Mouse (Mus musculus) neural tube, embryonic 13.5 days (tissue): ENCODE measurements around the gene Slc35e4. TPM values are rescaled to one million over a fixed set of nuclear protein-coding genes. Genes with fewer than 3 reads are reported as not detected.

ENCODE experiments used
- ATAC-seq: fragments of 200-750 bp; cut with Nextera tagmentation; 2 replicates; pipeline ENCODE4 v1.8.0; 2017; ENCODE audit warnings: low read depth, mild to moderate bottlenecking, moderate TSS enrichment, moderate library complexity
- H3K27ac ChIP-seq: fragments of 300-500 bp; sonication (generic); replicated peaks from 2 replicates; pipeline ENCODE4 v1.5.1; 2015; ENCODE audit warnings: moderate library complexity, mild to moderate bottlenecking, inconsistent platforms
- H3K27me3 ChIP-seq: fragments of 300-500 bp; sonication (generic); 2 replicates; pipeline ENCODE4 v1.6.1; 2015; ENCODE audit warnings: mild to moderate bottlenecking, inconsistent platforms
- H3K36me3 ChIP-seq: fragments of 300-500 bp; sonication (generic); 2 replicates; pipeline ENCODE4 v1.6.1; 2015; ENCODE audit warnings: mild to moderate bottlenecking, inconsistent platforms
- H3K4me1 ChIP-seq: fragments of 300-500 bp; sonication (generic); replicated peaks from 2 replicates; pipeline ENCODE4 v1.6.1; 2015; ENCODE audit warnings: inconsistent platforms
- H3K4me2 ChIP-seq: fragments of 300-500 bp; sonication (generic); 2 replicates; pipeline ENCODE4 v1.6.1; 2015; ENCODE audit warnings: inconsistent platforms, mild to moderate bottlenecking, moderate library complexity
- H3K4me3 ChIP-seq: fragments of 300-500 bp; sonication (generic); 2 replicates; pipeline ENCODE4 v1.5.1; 2015; ENCODE audit warnings: mild to moderate bottlenecking, inconsistent platforms
- H3K9ac ChIP-seq: fragments of 300-500 bp; sonication (generic); 2 replicates; pipeline ENCODE4 v1.6.1; 2015; ENCODE audit warnings: moderate library complexity, mild to moderate bottlenecking, inconsistent platforms
- H3K9me3 ChIP-seq: fragments of 300-500 bp; sonication (generic); 2 replicates; pipeline ENCODE4 v1.6.1; 2016; ENCODE audit warnings: inconsistent platforms
- WGBS: fragments of 180-500 bp; shearing (Covaris S2); methylation state at CpG from one replicate; pipeline ENCODE4 v1.1.7; 2015; 5-methylcytosine and 5-hydroxymethylcytosine counted together
- polyA plus RNA-seq: library from polyadenylated mRNA; unstranded; fragments of >200 nt; fragmentation: Nextera tagmentation; extraction: Ambion mirVana; gene quantifications from 2 replicates; pipeline ENCODE4 v1.2.1, GENCODE M21; 2015

Slc35e4 gene
- polyA plus RNA-seq, 1 experiment from 2014 or later: 13.3 TPM

DNA sequence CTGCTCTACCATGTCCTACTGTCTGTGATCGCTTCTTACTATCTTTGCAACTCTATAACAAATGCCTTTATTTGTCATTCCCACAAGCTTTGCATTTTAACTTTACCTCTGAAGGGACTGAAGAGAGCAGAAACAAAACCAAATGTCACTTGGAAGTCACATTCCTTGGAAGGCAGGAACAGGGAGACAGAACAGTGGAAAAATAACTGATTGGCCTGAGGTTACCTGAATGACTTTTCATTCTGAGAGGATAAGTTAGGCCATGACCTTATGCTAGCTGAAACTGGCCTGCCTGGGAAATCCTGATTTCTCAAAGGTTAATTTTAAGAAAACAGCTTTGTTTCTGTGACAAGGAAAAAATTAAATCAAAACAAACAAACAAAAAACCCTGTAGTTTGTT lies 18.5 kb downstream of the Slc35e4 start:
- H3K4me3 ChIP-seq: no peak overlapping the region
- H3K9me3 ChIP-seq: no peaks in the 10 kb centered on the region
- no peak overlapping the region for H3K4me2 ChIP-seq
- no peak for ATAC-seq
- 95% methylated on average over 1 of the region's 1 CpGs for WGBS
- peaks cover 24% of the 10 kb centered on the region for H3K4me1 ChIP-seq
- no peak overlapping the region for H3K9ac ChIP-seq
- H3K27me3 ChIP-seq: no peaks in the 10 kb centered on the region
- no peak overlapping the region for H3K27ac ChIP-seq
- H3K36me3 ChIP-seq: peaks cover 28% of the 10 kb centered on the region

DNA sequence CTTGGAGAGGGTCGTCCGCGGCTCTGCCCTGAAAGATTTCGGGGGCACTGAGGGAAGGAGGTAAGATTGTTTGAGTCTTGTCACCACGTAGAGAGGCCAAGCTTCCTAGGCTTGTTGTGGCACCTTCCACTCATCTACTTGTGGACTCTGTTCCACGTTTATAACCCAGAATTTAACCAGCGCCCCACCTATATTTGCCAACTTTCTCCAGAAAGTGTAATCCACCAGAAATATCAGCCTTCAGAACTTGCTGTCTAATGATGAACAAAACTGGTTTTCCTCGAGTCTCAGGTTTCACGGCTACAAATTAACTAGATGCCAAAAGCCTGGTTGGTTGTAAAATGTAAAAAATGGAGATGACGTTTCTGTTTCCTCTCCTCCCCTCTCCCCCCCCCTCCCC lies 19.0 kb downstream of the Slc35e4 start:
- WGBS: 3% methylated on average over 10 of the region's 10 CpGs
- no peaks in the 10 kb centered on the region for H3K27me3 ChIP-seq
- no peaks in the 10 kb centered on the region for H3K9me3 ChIP-seq
- peak overlapping the region; percentile 57 for H3K4me3 ChIP-seq
- H3K36me3 ChIP-seq: peaks cover 28% of the 10 kb centered on the region
- H3K4me2 ChIP-seq: peak overlapping the region; percentile 81
- peak overlapping the region; percentile 78 for H3K9ac ChIP-seq
- ATAC-seq: no peak; the same call in 1 of the 2 replicates
- peak overlapping the region; percentile 80 for H3K27ac ChIP-seq
- H3K4me1 ChIP-seq: peaks cover 24% of the 10 kb centered on the region

DNA sequence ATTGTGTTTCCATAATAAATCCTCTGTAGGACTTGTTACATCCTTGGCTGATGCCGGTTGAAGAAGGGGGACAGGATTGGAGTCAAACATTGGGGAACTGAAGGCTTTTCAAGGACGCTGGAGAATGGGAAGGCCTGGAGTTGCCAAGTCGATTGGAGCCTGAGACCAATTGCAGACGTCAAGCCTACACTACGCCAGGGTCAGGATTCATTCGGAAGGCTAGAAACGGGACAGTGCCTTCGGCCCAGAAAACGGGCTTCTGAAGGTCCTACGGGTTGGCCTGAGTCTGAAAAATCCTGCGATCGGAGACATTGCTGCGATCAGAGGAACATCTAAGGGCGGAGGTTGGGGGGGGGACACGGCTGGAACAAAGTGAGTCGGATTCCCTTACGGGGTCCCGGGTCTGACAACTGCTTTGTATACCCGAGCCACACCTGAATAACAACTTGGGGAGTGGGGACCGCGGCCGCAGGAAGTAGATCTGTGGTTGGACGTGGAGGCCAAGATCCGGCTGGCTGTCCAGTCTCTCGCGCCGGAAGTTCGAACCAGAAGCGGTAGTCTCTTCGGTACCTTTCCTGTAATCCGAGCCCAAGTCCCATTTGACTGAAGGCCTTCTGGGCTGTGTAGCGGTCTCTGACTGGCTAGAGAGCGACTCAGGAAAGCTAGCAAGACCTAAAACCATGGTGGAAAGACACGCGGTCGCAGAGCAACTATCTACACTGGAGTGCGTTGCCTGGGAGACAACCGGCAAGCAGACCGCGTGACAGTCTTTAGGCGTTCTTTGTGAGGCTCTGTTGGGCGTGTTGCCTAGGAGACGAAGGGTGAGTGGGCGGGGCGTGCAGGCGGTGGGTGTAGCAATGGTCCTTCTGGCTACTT lies 19.8 kb downstream of the Slc35e4 start, which contains the start of the genes 4921536K21Rik and Dusp18:
4921536K21Rik (minus strand) TSS at position 693 of the 876 bp plus-strand sequence.
Dusp18 (plus strand) TSS at position 835 of the 876 bp plus-strand sequence.
- no peaks in the 10 kb centered on the region for H3K27me3 ChIP-seq
- peak within 1 kb of the TSS; percentile 81 for H3K4me2 ChIP-seq
- 2% methylated on average over 46 of the region's 46 CpGs for WGBS
- no peaks in the 10 kb centered on the region for H3K9me3 ChIP-seq
- ATAC-seq: peak; percentile 99
- peaks cover 28% of the 10 kb centered on the region for H3K36me3 ChIP-seq
- H3K27ac ChIP-seq: peak within 1 kb of the TSS; percentile 80
- H3K4me1 ChIP-seq: peaks cover 24% of the 10 kb centered on the region
- peak within 1 kb of the TSS; percentile 57 for H3K4me3 ChIP-seq
- H3K9ac ChIP-seq: peak within 1 kb of the TSS; percentile 78

DNA sequence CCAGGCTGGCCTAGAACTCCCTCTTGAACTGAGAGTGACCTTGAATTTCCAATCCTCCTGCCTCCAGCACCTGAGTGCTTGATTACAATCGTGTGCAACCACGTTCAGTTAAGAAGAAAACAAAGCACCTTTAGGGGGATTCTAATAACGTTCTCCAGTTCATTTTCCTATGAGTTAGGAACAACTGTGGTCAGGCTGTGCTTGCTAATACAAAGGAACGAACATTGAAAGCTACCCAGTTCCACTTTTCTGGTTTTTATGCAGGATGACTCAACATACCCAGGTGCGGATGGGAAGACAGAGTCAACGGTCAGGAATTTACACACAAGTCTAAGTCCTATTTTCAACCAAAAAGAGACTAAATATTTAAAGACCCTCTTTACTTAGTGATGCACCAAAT lies 20.5 kb downstream of the Slc35e4 start:
- ATAC-seq: no peak
- H3K36me3 ChIP-seq: peaks cover 25% of the 10 kb centered on the region
- H3K27ac ChIP-seq: no peak overlapping the region
- H3K9ac ChIP-seq: no peak overlapping the region
- H3K4me3 ChIP-seq: 0 out of 2 replicates have a peak overlapping the region, but pooled peaks have one; percentile 57
- H3K9me3 ChIP-seq: no peaks in the 10 kb centered on the region
- H3K4me1 ChIP-seq: peaks cover 21% of the 10 kb centered on the region
- 81% methylated on average over 6 of the region's 6 CpGs for WGBS
- H3K27me3 ChIP-seq: no peaks in the 10 kb centered on the region
- H3K4me2 ChIP-seq: peak overlapping the region; percentile 81

DNA sequence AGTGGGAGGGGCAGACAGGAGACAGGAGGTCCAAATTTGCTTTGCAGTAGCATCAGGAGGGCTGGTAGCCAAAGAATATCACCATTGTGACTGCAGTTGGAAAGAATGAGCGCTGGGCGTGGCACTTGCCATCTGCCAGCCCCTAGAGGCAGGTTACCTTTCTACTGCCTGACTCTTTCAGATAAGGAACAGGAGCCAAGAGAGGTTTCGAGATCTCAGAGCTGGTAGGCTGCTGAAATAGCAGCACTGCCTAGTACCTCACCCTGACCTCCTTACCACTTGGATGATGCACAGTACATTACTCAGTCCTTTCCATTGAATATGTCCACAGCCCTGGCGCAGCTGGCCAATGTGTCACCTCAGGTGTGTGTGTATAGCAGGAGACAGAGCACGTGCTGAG lies 27.1 kb downstream of the Slc35e4 start:
- Histone ChIP-seq H3K9ac (no peak overlapping the region), H3K27me3 (no peaks in the 10 kb centered on the region), H3K4me1 (peaks cover 7% of the 10 kb centered on the region), H3K27ac (no peak overlapping the region), H3K4me2 (no peak overlapping the region), H3K4me3 (no peak overlapping the region), H3K36me3 (no peaks in the 10 kb centered on the region), H3K9me3 (no peaks in the 10 kb centered on the region)
- 66% methylated on average over 5 of the region's 5 CpGs for WGBS
- no peak for ATAC-seq

DNA sequence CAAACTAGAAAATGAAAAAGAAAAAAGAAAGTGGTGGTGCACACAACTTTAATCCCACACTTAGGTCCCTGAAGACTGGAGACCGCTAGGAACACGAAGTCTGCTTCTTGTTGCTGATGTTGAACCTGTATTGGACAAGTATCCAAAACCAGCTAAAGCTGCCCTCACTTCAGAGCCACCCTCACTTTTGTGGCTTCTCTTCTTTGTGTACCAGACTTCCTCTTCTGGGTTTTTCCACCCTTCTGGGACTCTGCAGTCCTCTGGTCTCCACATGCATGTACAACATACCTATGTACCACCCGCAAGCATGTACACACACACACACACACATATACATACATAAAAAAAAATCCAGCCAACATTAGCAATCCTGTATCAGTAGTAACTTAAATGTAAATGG lies 30.8 kb downstream of the Slc35e4 start:
- H3K9me3 ChIP-seq: no peaks in the 10 kb centered on the region
- no peak overlapping the region for H3K27ac ChIP-seq
- 87% methylated on average over 3 of the region's 3 CpGs for WGBS
- H3K4me1 ChIP-seq: peaks cover 7% of the 10 kb centered on the region
- no peaks in the 10 kb centered on the region for H3K36me3 ChIP-seq
- no peak overlapping the region for H3K9ac ChIP-seq
- H3K4me3 ChIP-seq: no peak overlapping the region
- no peak for ATAC-seq
- H3K4me2 ChIP-seq: no peak overlapping the region
- no peaks in the 10 kb centered on the region for H3K27me3 ChIP-seq

DNA sequence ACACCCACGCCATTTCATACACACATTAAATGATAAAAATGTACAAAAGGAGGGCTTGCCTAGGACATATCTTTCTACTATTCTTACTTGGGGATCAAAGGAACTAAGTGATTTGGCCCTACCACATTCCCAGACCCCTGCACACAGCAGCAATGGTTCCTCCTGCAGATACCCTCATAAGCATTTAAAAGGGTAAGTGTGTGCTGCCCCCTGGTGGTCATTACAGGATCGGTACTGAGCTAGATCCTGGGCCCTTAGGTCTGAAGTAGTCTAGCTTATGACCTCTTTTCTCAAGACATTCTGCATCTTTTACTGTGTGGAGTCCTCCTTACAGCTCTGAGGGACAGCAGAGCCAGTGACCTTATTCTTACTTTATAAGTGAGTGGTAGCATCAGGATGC lies 34.6 kb downstream of the Slc35e4 start:
- Histone ChIP-seq H3K9me3 (no peaks in the 10 kb centered on the region), H3K4me1 (peaks cover 7% of the 10 kb centered on the region), H3K36me3 (no peaks in the 10 kb centered on the region), H3K27ac (no peak overlapping the region), H3K4me2 (no peak overlapping the region), H3K27me3 (no peaks in the 10 kb centered on the region), H3K4me3 (no peak overlapping the region), H3K9ac (no peak overlapping the region)
- WGBS: 38% methylated on average over 2 of the region's 2 CpGs
- ATAC-seq: no peak

DNA sequence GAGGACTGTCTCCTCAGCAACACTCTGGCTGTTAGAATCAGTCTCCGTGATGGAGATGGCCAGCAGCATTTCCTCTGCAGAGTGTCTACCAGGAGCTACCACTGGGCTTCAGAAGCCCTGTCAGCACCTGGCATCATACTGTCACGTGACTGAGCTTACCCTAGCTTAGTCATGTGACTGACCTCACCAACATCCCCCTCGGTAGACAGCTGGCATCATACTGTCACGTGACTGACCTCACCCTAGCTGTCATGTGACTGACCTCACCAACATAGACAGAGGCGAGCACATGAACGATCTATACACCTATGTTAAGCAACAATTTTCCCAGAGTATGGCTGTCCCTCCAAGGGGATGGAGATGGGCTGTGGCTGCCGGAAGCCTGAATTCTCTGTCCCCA lies 35.8 kb downstream of the Slc35e4 start:
- Histone ChIP-seq H3K4me2 (no peak overlapping the region), H3K4me3 (no peak overlapping the region), H3K27ac (no peak overlapping the region), H3K27me3 (no peaks in the 10 kb centered on the region), H3K36me3 (no peaks in the 10 kb centered on the region), H3K9ac (no peak overlapping the region), H3K4me1 (no peaks in the 10 kb centered on the region), H3K9me3 (no peaks in the 10 kb centered on the region)
- 84% methylated on average over 7 of the region's 7 CpGs for WGBS
- no peak for ATAC-seq

DNA sequence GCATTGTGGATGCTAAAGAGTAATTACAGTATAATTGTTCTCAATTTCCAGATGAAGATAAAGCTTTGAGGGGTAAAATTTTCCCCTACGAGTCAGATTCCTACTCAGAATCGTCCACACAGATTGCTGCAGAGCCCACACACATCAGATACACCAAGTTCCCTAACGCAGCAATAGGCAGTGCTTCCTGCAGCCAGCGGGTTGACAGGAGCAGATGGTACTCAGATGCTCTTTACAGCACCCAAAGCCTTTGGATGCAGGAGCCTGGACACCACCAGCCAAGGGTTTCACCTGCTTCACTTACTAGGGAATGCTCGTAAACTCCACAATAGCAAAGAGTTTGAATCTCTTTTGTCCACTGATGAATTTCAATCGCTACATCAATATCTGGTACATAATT lies 38.0 kb downstream of the Slc35e4 start:
- no peaks in the 10 kb centered on the region for H3K36me3 ChIP-seq
- no peak overlapping the region for H3K9ac ChIP-seq
- no peaks in the 10 kb centered on the region for H3K27me3 ChIP-seq
- H3K9me3 ChIP-seq: no peaks in the 10 kb centered on the region
- H3K4me3 ChIP-seq: no peak overlapping the region
- no peak for ATAC-seq
- H3K4me2 ChIP-seq: no peak overlapping the region
- H3K4me1 ChIP-seq: no peaks in the 10 kb centered on the region
- 81% methylated on average over 6 of the region's 6 CpGs for WGBS
- no peak overlapping the region for H3K27ac ChIP-seq

DNA sequence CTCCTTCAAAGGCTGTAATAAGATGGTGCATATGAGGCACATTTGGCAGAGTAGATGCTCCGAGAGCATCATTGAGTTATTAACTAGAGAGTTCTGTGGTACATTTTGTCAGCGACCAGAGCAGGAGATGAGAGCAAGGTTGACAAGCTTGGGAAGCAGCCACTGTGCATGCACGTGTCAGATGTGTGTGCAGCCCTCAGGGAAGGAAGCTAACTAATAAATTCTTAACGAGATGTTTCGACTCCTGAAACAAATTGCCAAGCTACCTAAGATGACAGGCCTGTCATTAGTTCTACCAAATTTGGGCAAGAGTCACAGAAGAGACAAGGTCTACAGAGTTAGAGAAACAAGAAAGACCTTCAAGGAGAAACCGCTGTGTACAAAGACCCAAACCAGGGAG lies 50.1 kb downstream of the Slc35e4 start:
- ATAC-seq: peak; percentile 52
- peak overlapping the region; percentile 71; the same call in 1 of the 2 replicates for H3K9ac ChIP-seq
- H3K27me3 ChIP-seq: peaks cover 32% of the 10 kb centered on the region
- no peaks in the 10 kb centered on the region for H3K9me3 ChIP-seq
- 30% methylated on average over 6 of the region's 6 CpGs for WGBS
- H3K4me2 ChIP-seq: peak overlapping the region; percentile 76
- no peak overlapping the region for H3K27ac ChIP-seq
- peak overlapping the region; percentile 48 for H3K4me3 ChIP-seq
- no peaks in the 10 kb centered on the region for H3K36me3 ChIP-seq
- H3K4me1 ChIP-seq: peaks cover 16% of the 10 kb centered on the region

DNA sequence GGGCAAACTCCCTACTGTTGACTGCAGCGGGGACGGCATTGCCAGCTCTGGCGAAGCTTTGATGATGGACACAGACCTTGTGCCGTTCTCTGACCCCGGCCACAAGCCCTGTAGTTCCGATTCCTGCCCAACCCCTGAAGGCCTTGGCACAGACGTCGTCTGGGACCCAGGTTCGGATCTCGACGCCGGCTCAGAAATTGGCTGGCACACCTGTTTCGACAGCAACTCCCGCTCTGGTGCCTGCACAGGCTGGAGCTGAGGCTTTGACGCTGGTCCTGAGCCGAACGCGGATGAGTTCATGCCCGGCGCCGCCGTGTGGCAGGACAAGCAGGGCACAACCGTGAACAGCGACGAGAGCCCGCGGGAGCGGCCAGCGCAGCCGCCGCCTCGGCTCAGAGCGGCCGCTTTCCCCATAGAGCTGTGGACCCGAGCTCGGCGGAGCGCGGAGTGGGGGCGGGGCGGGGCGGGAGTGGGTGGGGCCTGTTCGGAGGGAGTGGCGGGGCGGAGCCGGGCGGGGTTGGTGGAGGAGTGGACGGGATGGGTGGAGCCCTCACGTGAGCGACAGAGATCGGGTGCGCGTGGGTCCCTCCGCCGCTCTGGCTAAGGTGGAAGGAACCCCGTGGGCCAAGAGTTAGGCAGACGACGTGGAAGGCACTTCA lies 50.9 kb downstream of the Slc35e4 start, which contains the start of gene Osbp2:
Osbp2 (minus strand) TSS at position 450 of the 659 bp plus-strand sequence.
- peak; percentile 92 for ATAC-seq
- Histone ChIP-seq H3K9me3 (no peaks in the 10 kb centered on the region), H3K4me1 (peaks cover 16% of the 10 kb centered on the region), H3K4me3 (peak within 1 kb of the TSS; percentile 48), H3K9ac (peak within 1 kb of the TSS; percentile 71), H3K27me3 (peaks cover 32% of the 10 kb centered on the region), H3K27ac (0 out of 2 replicates have a peak within 1 kb of the TSS, but pooled peaks have one; percentile 28), H3K4me2 (peak within 1 kb of the TSS; percentile 76), H3K36me3 (no peaks in the 10 kb centered on the region)
- 3% methylated on average over 58 of the region's 58 CpGs for WGBS
